Mouse (Mus musculus): ENCODE measurements around the gene Fam187a.

Gene Fam187a

GRCm38 (mm10) chr11:102884616-102885219, at the start of gene Fam187a:
Fam187a (plus strand) TSS chr11:102885169.
- no peak for DNase-seq (ENCODE audit: low spot score)

- DNase-seq (ENCODE audit: low spot score), result no peak
Observed at GRCm38 (mm10) chr11:102835549-102835948, 49.4 kb upstream of the Fam187a start, which contains the start of gene Higd1b. Higd1b (plus strand) TSS chr11:102835849.

- DNase-seq (ENCODE audit: low spot score), result no peak
Observed at GRCm38 (mm10) chr11:102836146-102836545, 48.8 kb upstream of the Fam187a start.

GRCm38 (mm10) chr11:102837385-102837784, 47.6 kb upstream of the Fam187a start:
- DNase-seq (ENCODE audit: low spot score), result no peak

- no peak for DNase-seq (ENCODE audit: low spot score)
Observed at GRCm38 (mm10) chr11:102838126-102838525, 46.8 kb upstream of the Fam187a start.

- no peak for DNase-seq (ENCODE audit: low spot score)
Observed at GRCm38 (mm10) chr11:102838616-102839150, 46.3 kb upstream of the Fam187a start.

- no peak for DNase-seq (ENCODE audit: low spot score)
Observed at GRCm38 (mm10) chr11:102845926-102846325, 39.0 kb upstream of the Fam187a start.

GRCm38 (mm10) chr11:102851883-102852282, 33.1 kb upstream of the Fam187a start:
- DNase-seq (ENCODE audit: low spot score), result no peak

GRCm38 (mm10) chr11:102853760-102854159, 31.2 kb upstream of the Fam187a start:
- no peak for DNase-seq (ENCODE audit: low spot score)

GRCm38 (mm10) chr11:102855941-102856340, 29.0 kb upstream of the Fam187a start:
- no peak for DNase-seq (ENCODE audit: low spot score)

GRCm38 (mm10) chr11:102858951-102859350, 26.0 kb upstream of the Fam187a start:
- DNase-seq (ENCODE audit: low spot score), result no peak

GRCm38 (mm10) chr11:102859933-102860332, 25.0 kb upstream of the Fam187a start:
- DNase-seq (ENCODE audit: low spot score), result no peak

- no peak for DNase-seq (ENCODE audit: low spot score)
Observed at GRCm38 (mm10) chr11:102864272-102864671, 20.7 kb upstream of the Fam187a start.

- DNase-seq (ENCODE audit: low spot score), result no peak
Observed at GRCm38 (mm10) chr11:102874801-102875334, 10.1 kb upstream of the Fam187a start.

GRCm38 (mm10) chr11:102879558-102879957, 5.4 kb upstream of the Fam187a start:
- DNase-seq (ENCODE audit: low spot score), result no peak

- DNase-seq (ENCODE audit: low spot score), result peak; percentile 74
Observed at GRCm38 (mm10) chr11:102880585-102881313, 4.2 kb upstream of the Fam187a start, which contains the start of the genes Eftud2 and Ccdc103. Eftud2 (minus strand) TSS chr11:102880985. Ccdc103 (plus strand) TSS chr11:102881204.

GRCm38 (mm10) chr11:102881314-102882198, 3.4 kb upstream of the Fam187a start:
- no peak for DNase-seq (ENCODE audit: low spot score)

- no peak for DNase-seq (ENCODE audit: low spot score)
Observed at GRCm38 (mm10) chr11:102887433-102887832, 2.5 kb downstream of the Fam187a start.

- no peak for DNase-seq (ENCODE audit: low spot score)
Observed at GRCm38 (mm10) chr11:102888135-102888534, 3.2 kb downstream of the Fam187a start.

GRCm38 (mm10) chr11:102890096-102890495, 5.1 kb downstream of the Fam187a start:
- no peak for DNase-seq (ENCODE audit: low spot score)

GRCm38 (mm10) chr11:102893015-102893651, 8.2 kb downstream of the Fam187a start:
- no peak for DNase-seq (ENCODE audit: low spot score)
